Mouse (Mus musculus) megakaryocyte, embryonic 14.5 days (primary cell): ENCODE data around the gene Rasgrf1.

Source experiments
- FLI1 ChIP-seq: IDR thresholded peaks from 2 replicates; pipeline ENCODE4 v1.6.1; 2012; ENCODE audit warnings: low read length, inconsistent platforms, mixed read lengths
- GATA1 ChIP-seq: IDR thresholded peaks from 3 replicates; pipeline ENCODE4 v1.6.1; 2012; ENCODE audit warnings: mixed read lengths, low read length, inconsistent platforms, borderline replicate concordance

- TF ChIP-seq GATA1 (no peak), FLI1 (no peak)
Measured at GRCm38 (mm10) chr9:89964091-89964490, 54.4 kb downstream of the Rasgrf1 start.
